Mouse (Mus musculus) midbrain, embryonic 14.5 days (tissue): ENCODE measurements around the gene Ykt6. TPM values are rescaled to one million over a fixed set of nuclear protein-coding genes. Genes with fewer than 3 reads are reported as not detected.

Experiments used
- ATAC-seq: fragments of 200-750 bp; cut with Nextera tagmentation; 2 replicates; pipeline ENCODE4 v1.8.0; 2017; ENCODE audit warnings: moderate number of reproducible peaks, moderate library complexity; ENCODE audit not compliant: low FRiP score, low TSS enrichment
- DNase-seq: peaks from one replicate; pipeline ENCODE4 v3.0.0-alpha.2; 2015
- H3K27ac ChIP-seq: fragments of 300-500 bp; sonication (generic); replicated peaks from 2 replicates; pipeline ENCODE4 v1.5.1; 2014; ENCODE audit warnings: mild to moderate bottlenecking, low read depth, low read length, moderate library complexity
- H3K27me3 ChIP-seq: fragments of 300-500 bp; sonication (generic); 2 replicates; pipeline ENCODE4 v1.6.1; 2014; ENCODE audit warnings: low read length, control low read depth, mixed read lengths; ENCODE audit not compliant: control insufficient read depth, insufficient read depth
- H3K36me3 ChIP-seq: fragments of 300-500 bp; sonication (generic); 2 replicates; pipeline ENCODE4 v1.6.1; 2014; ENCODE audit warnings: low read length, control low read depth; ENCODE audit not compliant: control insufficient read depth, insufficient read depth
- H3K4me1 ChIP-seq: fragments of 300-500 bp; sonication (generic); 2 replicates; pipeline ENCODE4 v1.6.1; 2014; ENCODE audit warnings: mild to moderate bottlenecking, antibody characterized with exemption, low read length, control low read depth; ENCODE audit not compliant: control insufficient read depth, insufficient read depth
- H3K4me2 ChIP-seq: fragments of 300-500 bp; sonication (generic); 2 replicates; pipeline ENCODE4 v1.6.1; 2014; ENCODE audit warnings: mild to moderate bottlenecking, low read length, moderate library complexity
- H3K4me3 ChIP-seq: fragments of 300-500 bp; sonication (generic); replicated peaks from 2 replicates; pipeline ENCODE4 v1.5.1; 2014; ENCODE audit warnings: low read depth, low read length
- H3K9ac ChIP-seq: fragments of 300-500 bp; sonication (generic); replicated peaks from 2 replicates; pipeline ENCODE4 v1.6.1; 2014; ENCODE audit warnings: mild to moderate bottlenecking, low read length, moderate library complexity
- H3K9me3 ChIP-seq: fragments of 300-500 bp; sonication (generic); 2 replicates; pipeline ENCODE4 v1.6.1; 2016; ENCODE audit warnings: low read length, control low read depth, mixed read lengths; ENCODE audit not compliant: control insufficient read depth
- WGBS: fragments of 180-500 bp; shearing (Covaris S2); extraction: QIAGEN DNeasy Blood & Tissue Kit; methylation state at CpG from one replicate; pipeline ENCODE4 v1.1.7; 2014; 5-methylcytosine and 5-hydroxymethylcytosine counted together
- polyA plus RNA-seq: library from polyadenylated mRNA; unstranded; fragments of >200 nt; fragmentation: Nextera tagmentation; extraction: Ambion mirVana; gene quantifications from 2 replicates; pipeline ENCODE4 v1.2.1, GENCODE M21; 2014

Gene Ykt6
- polyA plus RNA-seq, 1 experiment from 2014 or later, result 40.5 TPM

DNA sequence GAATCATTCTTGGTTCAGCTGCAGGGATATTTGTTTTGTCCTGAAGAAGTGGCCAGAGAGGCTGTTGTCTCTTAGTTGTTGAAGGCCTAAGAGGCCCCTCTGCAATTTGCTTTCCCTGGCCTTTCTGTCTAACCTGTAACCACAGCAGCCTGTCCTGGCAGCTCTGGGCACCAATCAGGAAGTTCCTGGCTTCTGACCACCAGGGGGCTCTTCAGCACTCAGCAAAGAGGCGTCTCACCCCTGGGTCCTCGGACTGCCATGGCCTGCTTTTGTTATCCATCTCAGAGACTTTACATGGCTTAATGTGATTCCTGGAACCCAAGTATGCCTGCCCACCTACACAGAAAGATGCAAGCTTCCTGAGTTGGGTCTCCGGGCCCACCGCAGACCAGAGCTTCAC is 35.4 kb downstream of the Ykt6 start:
- no peak overlapping the region for H3K27ac ChIP-seq
- H3K4me1 ChIP-seq, result no peaks in the 10 kb centered on the region
- WGBS, result 31% methylated on average over 4 of the region's 4 CpGs
- no peak for ATAC-seq
- H3K4me3 ChIP-seq, result no peak overlapping the region
- DNase-seq, result peak; percentile 85
- no peak overlapping the region for H3K9ac ChIP-seq
- peaks cover 3% of the 10 kb centered on the region; the same call in 1 of the 2 replicates for H3K36me3 ChIP-seq
- no peaks in the 10 kb centered on the region for H3K27me3 ChIP-seq
- no peaks in the 10 kb centered on the region for H3K9me3 ChIP-seq
- no peak overlapping the region for H3K4me2 ChIP-seq

GRCm38 (mm10) chr11:5994212-5994611 is 38.7 kb downstream of the Ykt6 start:
- H3K36me3 ChIP-seq, result peaks cover 3% of the 10 kb centered on the region; the same call in 1 of the 2 replicates
- no peak overlapping the region for H3K4me2 ChIP-seq
- H3K4me3 ChIP-seq, result no peak overlapping the region
- WGBS, result 86% methylated on average over 5 of the region's 5 CpGs
- no peaks in the 10 kb centered on the region for H3K9me3 ChIP-seq
- H3K27ac ChIP-seq, result no peak overlapping the region
- H3K4me1 ChIP-seq, result no peaks in the 10 kb centered on the region
- H3K27me3 ChIP-seq, result no peaks in the 10 kb centered on the region
- H3K9ac ChIP-seq, result no peak overlapping the region
- ATAC-seq (no peak), DNase-seq (no peak)

DNA sequence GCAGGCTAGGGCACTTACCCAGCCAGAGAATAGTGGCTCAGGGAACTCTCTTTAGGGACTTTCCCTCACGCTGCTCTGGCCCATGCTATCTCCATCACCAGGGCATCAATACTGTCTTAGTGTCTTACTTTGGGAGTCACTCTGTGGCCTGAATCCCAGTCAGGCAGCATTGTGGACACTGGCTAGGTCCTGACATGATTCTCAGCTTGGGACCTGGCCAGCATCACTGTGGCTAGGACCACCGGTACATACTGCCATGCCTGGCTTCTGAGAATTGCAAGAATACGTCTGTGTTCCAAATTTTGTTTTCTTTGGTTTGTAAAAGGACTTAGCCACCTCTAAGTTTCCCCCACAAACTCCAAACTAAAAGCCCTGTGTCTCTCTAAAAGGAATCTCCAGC is 39.4 kb downstream of the Ykt6 start:
- no peak for DNase-seq
- Histone ChIP-seq H3K27me3 (no peaks in the 10 kb centered on the region), H3K4me3 (no peak overlapping the region), H3K36me3 (peaks cover 3% of the 10 kb centered on the region; the same call in 1 of the 2 replicates), H3K4me2 (no peak overlapping the region), H3K4me1 (peaks cover 2% of the 10 kb centered on the region; the same call in 1 of the 2 replicates), H3K9ac (no peak overlapping the region), H3K27ac (no peak overlapping the region), H3K9me3 (no peaks in the 10 kb centered on the region)
- 81% methylated on average over 3 of the region's 3 CpGs for WGBS
- ATAC-seq, result no peak

GRCm38 (mm10) chr11:5995989-5996388 is 40.5 kb downstream of the Ykt6 start:
- H3K36me3 ChIP-seq, result peaks cover 3% of the 10 kb centered on the region; the same call in 1 of the 2 replicates
- H3K27me3 ChIP-seq, result no peaks in the 10 kb centered on the region
- ATAC-seq, result peak; percentile 22; the same call in 1 of the 2 replicates
- no peak overlapping the region for H3K9ac ChIP-seq
- H3K9me3 ChIP-seq, result no peaks in the 10 kb centered on the region
- DNase-seq, result peak; percentile 93
- no peak overlapping the region for H3K4me3 ChIP-seq
- peaks cover 8% of the 10 kb centered on the region; the same call in 1 of the 2 replicates for H3K4me1 ChIP-seq
- H3K27ac ChIP-seq, result no peak overlapping the region
- WGBS, result 11% methylated on average over 8 of the region's 8 CpGs
- no peak overlapping the region for H3K4me2 ChIP-seq

DNA sequence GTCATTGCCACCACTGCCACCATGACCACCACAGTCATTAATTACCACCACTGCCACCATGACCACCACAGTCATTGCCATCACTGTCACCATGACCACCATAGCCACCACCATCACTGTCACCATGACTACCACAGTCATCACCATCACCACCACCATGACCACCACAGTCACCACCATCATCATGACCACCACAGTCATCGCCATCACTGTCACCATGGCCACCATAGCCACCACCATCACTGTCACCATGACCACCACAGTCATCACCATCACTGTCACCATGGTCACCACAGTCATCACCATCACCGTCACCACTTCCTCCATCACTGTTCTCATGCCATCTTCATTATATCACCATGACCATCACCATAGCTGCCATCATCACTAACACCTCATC is 43.0 kb downstream of the Ykt6 start:
- Histone ChIP-seq H3K9me3 (no peaks in the 10 kb centered on the region), H3K4me3 (no peak overlapping the region), H3K4me1 (peaks cover 8% of the 10 kb centered on the region; the same call in 1 of the 2 replicates), H3K27me3 (no peaks in the 10 kb centered on the region), H3K27ac (no peak overlapping the region), H3K4me2 (no peak overlapping the region), H3K9ac (no peak overlapping the region), H3K36me3 (no peaks in the 10 kb centered on the region)
- ATAC-seq (no peak), DNase-seq (no peak)
- 95% methylated on average over 2 of the region's 2 CpGs for WGBS

GRCm38 (mm10) chr11:5999832-6000771 is 44.6 kb downstream of the Ykt6 start:
- 14% methylated on average over 8 of the region's 8 CpGs for WGBS
- DNase-seq (peak; percentile 69), ATAC-seq (peak; percentile 72)
- Histone ChIP-seq H3K27ac (peak overlapping the region; percentile 16; the same call in 1 of the 2 replicates), H3K4me2 (no peak overlapping the region), H3K27me3 (no peaks in the 10 kb centered on the region), H3K9ac (0 out of 2 replicates have a peak overlapping the region, but pooled peaks have one; percentile 23), H3K4me3 (no peak overlapping the region), H3K9me3 (no peaks in the 10 kb centered on the region), H3K36me3 (no peaks in the 10 kb centered on the region), H3K4me1 (peaks cover 8% of the 10 kb centered on the region; the same call in 1 of the 2 replicates)

- Histone ChIP-seq H3K27ac (no peak overlapping the region), H3K36me3 (no peaks in the 10 kb centered on the region), H3K4me3 (no peak overlapping the region), H3K4me2 (no peak overlapping the region), H3K4me1 (peaks cover 8% of the 10 kb centered on the region; the same call in 1 of the 2 replicates), H3K27me3 (no peaks in the 10 kb centered on the region), H3K9ac (no peak overlapping the region), H3K9me3 (no peaks in the 10 kb centered on the region)
- WGBS, result 81% methylated on average over 14 of the region's 14 CpGs
- DNase-seq (no peak), ATAC-seq (no peak)
Measured at GRCm38 (mm10) chr11:6000961-6001682, 45.6 kb downstream of the Ykt6 start.

DNA sequence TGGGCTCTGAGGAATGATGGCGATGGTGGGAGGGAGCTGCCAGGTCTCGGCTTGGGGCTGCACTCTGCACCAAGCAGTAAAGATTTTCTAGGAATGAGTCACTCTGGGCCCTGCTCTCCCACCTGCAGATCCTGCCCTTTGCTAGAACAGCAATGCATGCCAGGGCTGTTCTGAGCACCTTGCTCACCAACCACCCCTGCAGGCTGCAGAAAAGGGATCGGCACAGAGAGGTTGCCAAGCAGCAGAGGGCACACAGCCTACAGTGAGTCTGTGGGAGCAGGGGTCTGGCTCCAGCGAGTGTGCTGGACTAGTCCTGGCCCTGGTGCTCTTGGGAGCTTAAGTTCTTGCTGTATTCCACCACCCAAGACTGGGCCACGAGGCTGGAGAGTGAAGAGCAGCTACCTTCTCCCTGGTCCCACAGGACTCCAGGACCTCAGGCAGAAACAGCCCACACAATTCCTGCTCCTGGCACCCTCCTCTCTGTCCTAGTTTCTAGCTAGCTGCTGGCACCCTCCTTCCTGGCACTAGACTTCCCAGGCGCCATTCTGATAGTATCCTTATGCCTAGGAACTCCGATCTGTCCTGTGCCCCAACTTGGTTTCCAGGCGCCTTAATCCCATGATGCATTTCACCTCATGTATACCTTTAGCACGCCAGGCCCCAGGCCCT is 46.6 kb downstream of the Ykt6 start:
- Histone ChIP-seq H3K9ac (no peak overlapping the region), H3K4me1 (peaks cover 8% of the 10 kb centered on the region; the same call in 1 of the 2 replicates), H3K9me3 (no peaks in the 10 kb centered on the region), H3K36me3 (no peaks in the 10 kb centered on the region), H3K27ac (no peak overlapping the region), H3K27me3 (no peaks in the 10 kb centered on the region), H3K4me2 (no peak overlapping the region), H3K4me3 (no peak overlapping the region)
- WGBS, result 74% methylated on average over 9 of the region's 9 CpGs
- no peak for DNase-seq
- ATAC-seq, result no peak
